20 mouse cellular contexts compared by ENCODE assay signal in the genomic region with DNA sequence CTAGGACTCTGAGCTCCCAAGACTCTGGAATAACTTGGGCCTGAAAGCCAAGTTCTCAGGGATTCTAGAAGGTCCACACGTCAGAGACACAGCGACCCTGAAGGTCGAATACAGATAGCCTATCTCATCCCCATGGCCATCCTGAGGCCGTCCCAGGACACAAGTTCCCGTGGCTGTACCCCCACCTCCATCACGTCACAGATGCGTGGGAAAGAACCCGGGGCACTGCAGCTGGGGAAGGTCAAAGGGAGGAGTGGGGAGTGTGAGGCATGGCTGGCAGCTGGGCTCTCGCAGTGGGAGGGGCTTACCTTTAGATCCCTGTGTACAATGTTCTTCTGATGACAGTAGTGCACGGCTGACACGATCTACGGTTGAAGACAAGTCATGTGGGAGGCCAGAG. TPM values are rescaled to one million over a fixed set of nuclear protein-coding genes. Genes with fewer than 3 reads are reported as not detected.
"Had no signal": no experiment of that assay in that cellular context is flagged by ENCODE, and none has a peak within 500 bp of the region (broad histone marks: within the 10 kb centered on the region; RNA-seq: fewer than 3 reads in every experiment).

No protein-coding gene starts in this region.

- DNase-seq: kidney, adult 11 months; kidney, adult 9 months; kidney, postnatal 36 days; layer of hippocampus, adult 9-11 months; layer of hippocampus, postnatal 36 days; lung, adult 18-20 months; retina, postnatal 1 day; right cerebral cortex, postnatal 4 days; spleen, adult 18-20 months; thymus, adult 2 months; thymus, postnatal 25 days had no signal

- H3K9me3 ChIP-seq: limb, embryonic 12.5 days; midbrain, embryonic 12.5 days; neural tube, embryonic 13.5 days had no signal

- ATAC-seq: midbrain, embryonic 16.5 days had no signal

- H3K4me1 ChIP-seq: limb, embryonic 12.5 days; midbrain, embryonic 12.5 days; neural tube, embryonic 13.5 days had no signal

- H3K4me3 ChIP-seq: limb, embryonic 12.5 days; midbrain, embryonic 12.5 days; neural tube, embryonic 13.5 days had no signal

- H3K4me2 ChIP-seq: limb, embryonic 12.5 days; midbrain, embryonic 12.5 days; neural tube, embryonic 13.5 days had no signal

- H3K27ac ChIP-seq: kidney, postnatal 0 days; limb, embryonic 12.5 days; liver, embryonic 14.5 days; midbrain, embryonic 12.5 days; neural tube, embryonic 13.5 days had no signal

- H3K27me3 ChIP-seq: limb, embryonic 12.5 days; midbrain, embryonic 12.5 days; neural tube, embryonic 13.5 days had no signal

- H3K9ac ChIP-seq: limb, embryonic 12.5 days; liver, embryonic 14.5 days; midbrain, embryonic 12.5 days; neural tube, embryonic 13.5 days had no signal

RNA-seq across cellular contexts. Expression of a gene that starts 40.2 kb away (rescaled TPM):
- total RNA-seq: layer of hippocampus, adult 18-20 months; left cerebral cortex, postnatal 25 days; megakaryocyte-erythroid progenitor cell, adult 5-6 weeks had no signal
- polyA plus RNA-seq: midbrain, embryonic 12.5 days had no signal

RNA-seq across cellular contexts. Expression of a gene that starts 40.9 kb away (rescaled TPM):
- total RNA-seq: megakaryocyte-erythroid progenitor cell, adult 5-6 weeks had no signal
